Mouse (Mus musculus) bone marrow macrophage, adult 2 months (primary cell): ENCODE measurements around the gene Gm5767.

Experiments used
- CTCF ChIP-seq: IDR thresholded peaks from 2 replicates; pipeline ENCODE4 v1.5.1; 2012; ENCODE audit warnings: low read depth, mild to moderate bottlenecking, low read length, moderate library complexity
- POLR2A ChIP-seq: IDR thresholded peaks from 2 replicates; pipeline ENCODE4 v1.6.1; 2012; ENCODE audit warnings: mild to moderate bottlenecking, low read depth, low read length, borderline replicate concordance

DNA sequence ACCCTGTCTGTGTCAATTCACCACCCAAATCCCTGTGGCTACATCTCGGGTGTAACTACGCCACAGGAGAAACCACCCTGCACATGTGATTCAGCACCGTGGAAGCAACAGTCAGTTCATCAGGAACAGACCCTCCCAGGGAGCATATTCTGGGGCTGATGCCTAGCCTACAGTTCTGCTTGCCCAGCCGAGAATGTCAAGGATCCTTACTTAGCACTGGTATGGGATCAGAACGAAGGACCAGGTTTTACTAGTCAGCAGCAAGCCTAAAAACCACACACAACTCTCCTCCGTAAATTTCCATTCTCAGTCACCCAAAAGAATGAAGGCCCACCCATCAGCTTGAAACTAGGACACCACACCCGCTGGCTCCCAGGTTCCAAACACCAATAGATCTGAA lies 51.1 kb downstream of the Gm5767 start:
- TF ChIP-seq CTCF (no peak), POLR2A (no peak)
